Mouse (Mus musculus) embryonic facial prominence, embryonic 10.5 days (tissue): ENCODE results near the gene Bad. TPM values are rescaled to one million over a fixed set of nuclear protein-coding genes. Genes with fewer than 3 reads are reported as not detected.
A peak's percentile ranks its signal among the peaks of the same experiment; 100 is the strongest.
"Not testable (repeated sequence)": the region's sequence is repeated elsewhere in the genome, so short reads cannot be mapped to it uniquely, and the experiment has no call there.

Experiments used
- DNase-seq: peaks from one replicate; pipeline ENCODE4 v3.0.0-alpha.2; 2017; ENCODE audit warnings: low spot score
- H3K27ac ChIP-seq: fragments of 300-500 bp; sonication (generic); replicated peaks from 2 replicates; pipeline ENCODE4 v1.5.1; 2016; ENCODE audit warnings: mild to moderate bottlenecking
- H3K27me3 ChIP-seq: fragments of 300-500 bp; sonication (generic); replicated peaks from 2 replicates; pipeline ENCODE4 v1.6.1; 2016; ENCODE audit warnings: low read depth, mild to moderate bottlenecking; ENCODE audit not compliant: poor library complexity, severe bottlenecking
- H3K36me3 ChIP-seq: fragments of 300-500 bp; sonication (generic); replicated peaks from 2 replicates; pipeline ENCODE4 v1.6.1; 2016; ENCODE audit warnings: mild to moderate bottlenecking, moderate library complexity
- H3K4me1 ChIP-seq: fragments of 300-500 bp; sonication (generic); 2 replicates; pipeline ENCODE4 v1.6.1; 2016
- H3K4me3 ChIP-seq: fragments of 300-500 bp; sonication (generic); 2 replicates; pipeline ENCODE4 v1.5.1; 2016; ENCODE audit warnings: mild to moderate bottlenecking, moderate library complexity
- H3K9me3 ChIP-seq: fragments of 300-500 bp; sonication (generic); 2 replicates; pipeline ENCODE4 v1.6.1; 2016; ENCODE audit warnings: mild to moderate bottlenecking
- WGBS: fragments of 180-500 bp; shearing (Covaris S2); methylation state at CpG from one replicate; pipeline ENCODE4 v1.1.7; 2016; 5-methylcytosine and 5-hydroxymethylcytosine counted together
- polyA plus RNA-seq: library from polyadenylated mRNA; unstranded; fragments of >200 nt; fragmentation: Nextera tagmentation; extraction: Ambion mirVana; gene quantifications from 2 replicates; pipeline ENCODE4 v1.2.1, GENCODE M21; 2016

The Bad gene
- polyA plus RNA-seq, result 53.4 and 55.1 TPM in 2 replicates

DNA sequence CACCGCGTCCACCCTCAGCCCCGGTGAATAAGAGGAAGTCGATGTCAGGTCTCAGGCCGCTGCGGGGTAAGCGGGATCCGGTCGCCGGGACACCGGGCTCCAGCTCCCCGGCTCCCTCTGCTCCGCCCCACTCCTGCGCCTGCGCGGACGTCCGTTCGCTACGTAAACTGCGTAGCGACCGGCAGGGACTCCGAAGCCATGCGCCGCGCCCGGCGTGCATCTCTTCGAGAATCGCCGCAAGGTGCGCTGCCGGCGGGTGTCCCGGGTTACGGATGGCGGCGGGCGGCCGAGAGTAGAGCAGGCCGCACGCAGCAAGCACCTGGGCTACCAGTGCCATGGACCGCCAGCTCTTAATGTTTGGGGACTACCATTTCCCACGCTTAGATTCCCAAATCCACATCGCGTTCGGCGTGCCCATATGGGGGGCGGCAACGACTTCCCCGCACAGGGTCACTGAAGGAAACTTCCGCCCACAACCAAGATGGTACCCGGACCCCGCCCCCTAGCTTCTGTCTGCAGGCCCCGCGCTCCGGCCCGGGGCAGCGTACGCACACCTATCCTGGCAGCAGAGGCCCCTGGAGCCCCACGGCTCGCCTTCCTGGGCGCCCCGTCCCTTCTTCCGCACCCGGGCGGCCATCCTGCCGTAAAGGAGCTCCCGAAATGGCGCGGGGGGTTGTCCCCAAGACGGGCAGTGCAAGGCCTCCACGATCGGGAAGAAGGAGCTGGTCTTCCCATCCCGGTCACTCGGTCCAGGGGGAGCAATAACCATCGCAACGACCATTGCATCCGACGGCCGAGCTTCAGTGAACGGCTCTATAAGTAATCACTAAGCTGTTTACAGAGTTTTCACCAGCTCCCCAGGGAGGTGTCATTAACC is at the start of gene Bad:
Gene Bad (plus strand): TSS at position 490 of the 877 bp plus-strand sequence.
- DNase-seq, result peak; percentile 95
- H3K4me1 ChIP-seq, result peaks cover 33% of the 10 kb centered on the region
- peaks cover 16% of the 10 kb centered on the region for H3K36me3 ChIP-seq
- peak within 1 kb of the TSS; percentile 96 for H3K27ac ChIP-seq
- H3K4me3 ChIP-seq, result peak within 1 kb of the TSS; percentile 93
- peaks cover 17% of the 10 kb centered on the region; the same call in 1 of the 2 replicates for H3K27me3 ChIP-seq
- WGBS, result under 1% methylated on average over 83 of the region's 83 CpGs
- no peaks in the 10 kb centered on the region for H3K9me3 ChIP-seq

- H3K27ac ChIP-seq, result no peak overlapping the region
- 60% methylated on average over 4 of the region's 4 CpGs for WGBS
- no peaks in the 10 kb centered on the region for H3K36me3 ChIP-seq
Measured at GRCm38 (mm10) chr19:6892512-6892911, 49.1 kb upstream of the Bad start.

DNA sequence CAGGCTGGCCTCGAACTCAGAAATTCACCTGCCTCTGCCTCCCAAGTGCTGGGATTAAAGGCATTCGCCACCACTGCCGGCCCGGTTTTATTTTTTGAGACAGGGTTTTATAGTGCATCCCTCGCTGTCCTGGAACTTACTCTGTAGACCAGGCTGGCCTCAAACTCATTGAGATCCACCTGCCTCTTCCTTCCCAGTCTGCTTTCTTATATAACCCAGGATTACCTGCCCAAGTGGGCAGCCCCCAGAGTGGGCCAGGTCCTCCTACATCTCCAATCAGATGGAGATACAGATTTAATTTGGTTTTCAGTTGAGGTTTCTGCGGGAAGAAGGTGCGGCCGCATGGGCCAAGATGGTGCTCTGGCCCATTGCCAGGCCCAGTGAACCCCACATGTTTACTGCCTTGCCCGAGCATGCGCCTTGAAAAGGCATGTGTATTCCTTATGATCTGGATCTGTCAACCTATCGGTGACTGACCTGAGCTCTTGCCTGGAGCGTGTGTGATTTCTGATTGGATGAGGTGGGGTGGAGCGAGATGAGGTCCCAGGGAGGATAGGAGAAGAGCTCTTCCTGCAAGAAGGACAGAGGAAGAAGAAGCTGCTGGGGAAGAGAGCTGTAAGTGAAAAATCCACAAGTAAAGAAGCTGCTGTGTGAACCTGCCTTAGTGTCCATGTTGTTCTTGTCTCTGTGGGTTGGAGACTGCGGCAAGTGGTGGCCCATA is 47.8 kb upstream of the Bad start:
- Histone ChIP-seq H3K36me3 (no peaks in the 10 kb centered on the region), H3K27me3 (no peaks in the 10 kb centered on the region), H3K4me3 (no peak overlapping the region), H3K4me1 (no peaks in the 10 kb centered on the region), H3K9me3 (peaks cover 6% of the 10 kb centered on the region), H3K27ac (no peak overlapping the region)
- no peak for DNase-seq
- 94% methylated on average over 14 of the region's 14 CpGs for WGBS

More at GRCm38 (mm10) chr19:6892512-6892911, 49.1 kb upstream of the Bad start:
- Histone ChIP-seq H3K9me3 (peaks cover 6% of the 10 kb centered on the region), H3K4me1 (no peaks in the 10 kb centered on the region), H3K4me3 (no peak overlapping the region), H3K27me3 (no peaks in the 10 kb centered on the region)
- DNase-seq, result no peak

GRCm38 (mm10) chr19:6895608-6896305 is 45.9 kb upstream of the Bad start:
- H3K27me3 ChIP-seq, H3K4me1 ChIP-seq, H3K36me3 ChIP-seq, H3K9me3 ChIP-seq, H3K4me3 ChIP-seq, DNase-seq, H3K27ac ChIP-seq: not testable (repeated sequence)
- 91% methylated on average over 18 of the region's 18 CpGs for WGBS

GRCm38 (mm10) chr19:6899641-6900040 is 42.0 kb upstream of the Bad start:
- Histone ChIP-seq H3K4me1 (no peaks in the 10 kb centered on the region), H3K27me3 (no peaks in the 10 kb centered on the region), H3K36me3 (peaks cover 9% of the 10 kb centered on the region), H3K27ac (no peak overlapping the region), H3K4me3 (no peak overlapping the region), H3K9me3 (peaks cover 9% of the 10 kb centered on the region)
- WGBS, result 85% methylated on average over 4 of the region's 4 CpGs
- no peak for DNase-seq

- WGBS, result 100% methylated on average over 1 of the region's 1 CpGs
- Histone ChIP-seq H3K27ac (no peak overlapping the region), H3K4me1 (peaks cover 10% of the 10 kb centered on the region), H3K4me3 (no peak overlapping the region), H3K36me3 (peaks cover 38% of the 10 kb centered on the region), H3K27me3 (no peaks in the 10 kb centered on the region), H3K9me3 (peaks cover 2% of the 10 kb centered on the region; the same call in 1 of the 2 replicates)
- DNase-seq, result no peak
Measured at GRCm38 (mm10) chr19:6903031-6903430, 38.6 kb upstream of the Bad start.

DNA sequence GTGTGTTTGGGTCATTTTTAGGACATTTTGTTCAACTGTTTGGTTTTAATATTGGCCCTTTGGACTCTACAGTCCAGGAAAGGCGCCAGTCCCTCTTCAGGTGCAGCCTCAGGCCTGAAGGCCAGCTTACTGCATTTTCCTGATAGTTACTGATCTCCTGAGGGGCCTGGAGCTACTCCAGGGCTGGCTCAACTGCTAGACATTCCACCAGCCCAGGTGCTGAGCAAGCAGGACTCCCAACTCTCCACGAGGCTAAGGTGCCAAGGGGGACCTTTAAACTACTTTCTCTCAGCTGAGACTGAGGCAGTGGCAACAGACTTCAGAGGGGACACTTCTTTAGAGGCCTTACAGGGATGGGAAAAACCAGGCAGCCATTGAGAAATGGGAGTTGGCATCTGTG is 36.8 kb upstream of the Bad start:
- H3K27ac ChIP-seq, result no peak overlapping the region
- no peaks in the 10 kb centered on the region for H3K27me3 ChIP-seq
- DNase-seq, result no peak
- H3K4me3 ChIP-seq, result no peak overlapping the region
- H3K36me3 ChIP-seq, result peaks cover 38% of the 10 kb centered on the region
- peaks cover 25% of the 10 kb centered on the region for H3K4me1 ChIP-seq
- H3K9me3 ChIP-seq, result peaks cover 2% of the 10 kb centered on the region; the same call in 1 of the 2 replicates
- WGBS, result 76% methylated on average over 2 of the region's 2 CpGs

DNA sequence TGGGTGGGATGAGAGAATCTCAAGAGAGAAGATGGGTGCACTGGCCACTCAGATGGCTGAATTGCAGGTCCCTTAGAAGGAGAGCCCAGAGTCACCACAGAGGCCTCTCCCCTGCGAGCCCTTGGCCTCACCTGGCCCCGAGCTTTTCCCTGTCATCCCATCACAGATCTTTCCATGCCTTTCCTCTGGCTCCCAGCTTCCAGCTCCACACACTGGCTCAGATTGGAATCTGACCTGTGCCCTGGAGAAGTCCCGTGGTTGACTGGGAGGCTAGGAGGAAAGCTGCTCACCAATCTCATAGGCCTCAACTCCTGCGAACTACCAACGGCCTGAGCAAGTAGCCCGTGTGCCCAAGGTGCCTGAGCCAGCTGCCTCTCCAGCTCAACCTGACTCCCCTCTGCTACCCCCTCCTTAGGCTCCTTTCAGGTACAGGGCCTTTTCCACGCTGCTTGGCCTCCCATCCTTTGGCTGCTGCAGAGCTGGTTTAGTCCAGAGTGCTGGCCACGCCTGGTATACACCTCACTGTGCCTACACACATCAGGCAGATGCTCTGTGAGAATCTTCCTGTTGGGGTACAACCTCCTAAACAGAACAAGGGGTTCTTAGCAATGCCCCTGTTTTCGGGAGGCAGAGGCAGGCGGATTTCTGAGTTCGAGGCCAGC is 36.0 kb upstream of the Bad start:
- Histone ChIP-seq H3K4me3 (no peak overlapping the region), H3K4me1 (peaks cover 25% of the 10 kb centered on the region), H3K27me3 (no peaks in the 10 kb centered on the region), H3K9me3 (no peaks in the 10 kb centered on the region), H3K36me3 (peaks cover 38% of the 10 kb centered on the region), H3K27ac (no peak overlapping the region)
- no peak for DNase-seq
- WGBS, result 90% methylated on average over 11 of the region's 11 CpGs

DNA sequence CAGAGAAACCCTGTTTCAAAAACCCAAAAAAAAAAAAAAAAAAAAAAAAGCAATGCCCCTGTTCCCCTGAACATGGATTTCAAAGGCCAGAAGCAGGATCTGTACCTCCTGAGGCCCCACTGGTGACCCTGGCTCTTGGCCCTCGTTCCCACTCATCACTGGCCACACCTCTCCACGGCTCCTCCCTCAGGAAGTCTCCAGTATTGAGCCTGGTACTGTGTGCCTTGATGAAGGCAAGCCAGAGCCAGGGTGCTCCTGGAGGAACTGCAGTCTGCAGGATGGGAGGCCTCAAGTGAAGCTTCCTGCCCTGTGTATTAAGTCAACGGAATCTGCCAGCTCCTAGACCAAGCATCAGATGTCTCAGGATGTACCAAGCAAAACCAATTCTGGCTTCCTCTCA is 35.5 kb upstream of the Bad start:
- 86% methylated on average over 3 of the region's 3 CpGs for WGBS
- no peaks in the 10 kb centered on the region for H3K9me3 ChIP-seq
- H3K4me1 ChIP-seq, result peaks cover 29% of the 10 kb centered on the region
- H3K4me3 ChIP-seq, result no peak overlapping the region
- no peak for DNase-seq
- H3K36me3 ChIP-seq, result peaks cover 42% of the 10 kb centered on the region
- no peaks in the 10 kb centered on the region for H3K27me3 ChIP-seq
- H3K27ac ChIP-seq, result no peak overlapping the region

DNA sequence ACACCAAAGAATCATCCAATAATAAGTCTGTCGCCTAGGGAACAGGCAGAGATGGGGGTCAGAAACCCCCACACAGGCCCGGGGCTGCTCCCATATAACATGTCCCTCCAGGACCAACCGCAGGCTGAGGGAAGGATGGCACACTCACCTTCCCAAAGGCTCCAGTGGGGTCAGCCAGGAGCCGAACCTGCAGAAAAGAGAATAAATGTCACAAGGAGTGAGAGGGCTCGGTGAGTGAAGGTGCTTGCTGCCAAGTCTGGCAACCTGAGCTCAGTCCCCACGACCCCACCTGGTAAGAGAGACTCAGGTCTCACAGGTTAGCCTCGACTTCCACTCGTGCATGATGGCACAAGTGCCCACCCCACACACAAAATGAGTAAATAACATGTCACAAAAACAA is 34.6 kb upstream of the Bad start:
- H3K4me3 ChIP-seq, result no peak overlapping the region
- no peaks in the 10 kb centered on the region for H3K9me3 ChIP-seq
- H3K4me1 ChIP-seq, result peaks cover 36% of the 10 kb centered on the region
- WGBS, result 93% methylated on average over 8 of the region's 8 CpGs
- H3K27ac ChIP-seq, result no peak overlapping the region
- DNase-seq, result no peak
- H3K27me3 ChIP-seq, result no peaks in the 10 kb centered on the region
- peaks cover 50% of the 10 kb centered on the region for H3K36me3 ChIP-seq

- WGBS, result 89% methylated on average over 7 of the region's 7 CpGs
- Histone ChIP-seq H3K36me3 (peaks cover 59% of the 10 kb centered on the region), H3K27me3 (no peaks in the 10 kb centered on the region), H3K4me1 (peaks cover 36% of the 10 kb centered on the region), H3K4me3 (peak overlapping the region; percentile 73), H3K27ac (no peak overlapping the region), H3K9me3 (no peaks in the 10 kb centered on the region)
- no peak for DNase-seq
Measured at GRCm38 (mm10) chr19:6907811-6908540, 33.7 kb upstream of the Bad start.
